Mouse (Mus musculus): Measurements from ENCODE around the gene Adgrl3. TPM values are rescaled to one million over a fixed set of nuclear protein-coding genes. Genes with fewer than 3 reads are reported as not detected.

The Adgrl3 gene
- polyA plus RNA-seq, 1 experiment, result 0.95 TPM

- DNase-seq, result no peak
- H3K27ac ChIP-seq (ENCODE audit: insufficient read depth, low read depth, low read length), result no peak overlapping the region
- no peaks in the 10 kb centered on the region for H3K4me1 ChIP-seq (ENCODE audit: control insufficient read depth, insufficient read depth, low read length)
- TF ChIP-seq POLR2A (IDR thresholded peaks at IDR 0.05; ENCODE audit: low read depth, low read length) (no peak), CTCF (conservative IDR thresholded peaks at IDR 0.05; ENCODE audit: insufficient read depth, insufficient read length, low read depth, low read length) (no peak)
- no peaks in the 10 kb centered on the region for H3K27me3 ChIP-seq (replicated peaks; ENCODE audit: control insufficient read depth, insufficient read depth, low read length)
- WGBS, result 90% methylated on average over 3 of the region's 3 CpGs
- no peak overlapping the region for H3K4me3 ChIP-seq (ENCODE audit: insufficient read depth, low read depth, low read length)
- H3K36me3 ChIP-seq (ENCODE audit: control insufficient read depth, insufficient read depth, low read length), result no peaks in the 10 kb centered on the region
These were observed 732.5 kb downstream of the Adgrl3 start for GRCm38 (mm10) chr5:81752426-81752825.

DNA sequence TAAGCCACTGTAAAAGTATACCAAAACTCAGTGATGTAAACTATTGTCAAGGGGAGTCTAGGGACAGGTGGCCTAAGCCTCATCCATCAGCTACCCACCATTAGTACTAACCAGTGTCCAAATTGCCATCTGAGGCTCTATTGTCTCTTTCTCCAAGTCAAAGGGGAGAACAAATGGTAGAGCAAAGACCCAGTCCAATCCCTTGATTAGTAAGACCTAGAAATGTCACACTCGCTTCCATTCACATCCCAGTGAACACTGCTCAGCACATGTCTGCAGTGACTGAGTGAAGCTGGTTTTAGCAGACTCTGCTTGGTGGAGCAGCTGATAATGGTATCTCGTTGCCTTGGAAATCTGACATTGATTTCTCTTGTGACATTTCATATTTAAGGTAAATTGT, 735.8 kb downstream of the Adgrl3 start:
- 88% methylated on average over 2 of the region's 2 CpGs for whole genome bisulfite sequencing
- H3K36me3 ChIP-seq (ENCODE audit: control insufficient read depth, insufficient read depth, low read length), result no peaks in the 10 kb centered on the region
- TF ChIP-seq POLR2A (IDR thresholded peaks at IDR 0.05; ENCODE audit: low read depth, low read length) (no peak), CTCF (conservative IDR thresholded peaks at IDR 0.05; ENCODE audit: insufficient read depth, insufficient read length, low read depth, low read length) (no peak)
- H3K27ac ChIP-seq (ENCODE audit: insufficient read depth, low read depth, low read length), result no peak overlapping the region
- no peak overlapping the region for H3K4me3 ChIP-seq (ENCODE audit: insufficient read depth, low read depth, low read length)
- no peak for DNase-seq
- no peaks in the 10 kb centered on the region for H3K4me1 ChIP-seq (ENCODE audit: control insufficient read depth, insufficient read depth, low read length)
- H3K27me3 ChIP-seq (replicated peaks; ENCODE audit: control insufficient read depth, insufficient read depth, low read length), result no peaks in the 10 kb centered on the region

DNA sequence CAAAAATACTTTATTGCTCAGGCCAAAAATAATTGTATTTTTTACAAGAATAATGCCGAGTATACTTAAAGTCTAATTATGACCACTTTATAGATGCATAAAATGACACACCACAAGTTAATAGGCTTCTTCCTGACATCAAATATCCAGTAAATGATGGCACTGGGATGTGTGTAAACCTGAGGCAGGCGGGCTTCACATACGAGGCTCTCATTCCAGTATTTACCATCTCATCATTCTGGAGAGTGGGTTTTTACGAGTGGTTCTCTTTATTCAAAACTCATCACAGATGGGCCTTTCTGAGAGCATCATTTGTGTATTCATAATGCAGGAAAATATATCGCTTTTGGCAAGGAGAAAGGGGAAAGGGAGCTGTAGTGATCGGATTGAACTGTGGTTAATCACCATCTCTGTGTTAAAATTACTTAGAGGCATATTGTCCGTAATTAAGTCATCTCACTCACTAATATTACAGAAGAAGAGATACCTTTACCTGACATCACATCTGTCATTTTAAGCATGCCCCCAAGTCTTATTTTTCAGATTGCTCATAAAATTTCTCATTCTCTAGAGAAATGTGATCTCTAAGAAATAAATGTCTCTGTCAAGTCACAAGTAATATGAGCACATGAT, 737.3 kb downstream of the Adgrl3 start:
- no peak overlapping the region for H3K4me3 ChIP-seq (ENCODE audit: insufficient read depth, low read depth, low read length)
- no peaks in the 10 kb centered on the region for H3K4me1 ChIP-seq (ENCODE audit: control insufficient read depth, insufficient read depth, low read length)
- H3K27me3 ChIP-seq (replicated peaks; ENCODE audit: control insufficient read depth, insufficient read depth, low read length), result no peaks in the 10 kb centered on the region
- H3K27ac ChIP-seq (ENCODE audit: insufficient read depth, low read depth, low read length), result no peak overlapping the region
- DNase-seq, result no peak
- TF ChIP-seq CTCF (conservative IDR thresholded peaks at IDR 0.05; ENCODE audit: insufficient read depth, insufficient read length, low read depth, low read length) (no peak), POLR2A (IDR thresholded peaks at IDR 0.05; ENCODE audit: low read depth, low read length) (no peak)
- WGBS, result 72% methylated on average over 7 of the region's 7 CpGs
- no peaks in the 10 kb centered on the region for H3K36me3 ChIP-seq (ENCODE audit: control insufficient read depth, insufficient read depth, low read length)

DNA sequence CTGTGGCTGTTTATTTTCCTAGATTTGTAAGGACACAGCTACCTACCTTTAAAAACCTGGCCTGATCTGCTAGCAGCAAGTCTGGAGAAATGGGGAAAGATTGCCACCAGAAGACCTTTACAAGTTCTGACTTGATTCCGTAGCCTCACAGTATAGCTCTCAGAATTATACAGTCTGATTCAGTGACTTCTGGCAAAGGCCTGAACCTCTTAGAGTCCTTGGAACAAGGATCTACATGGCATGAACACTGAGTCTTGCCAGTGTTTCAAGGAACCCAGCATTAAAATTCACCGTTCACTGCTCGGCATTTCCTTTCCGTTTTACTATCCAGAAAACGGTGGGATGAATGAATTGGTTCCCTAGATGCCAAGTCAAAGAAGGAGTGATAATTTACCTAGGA, 756.3 kb downstream of the Adgrl3 start:
- WGBS, result 72% methylated on average over 5 of the region's 5 CpGs
- H3K4me3 ChIP-seq (ENCODE audit: insufficient read depth, low read depth, low read length), result no peak overlapping the region

DNA sequence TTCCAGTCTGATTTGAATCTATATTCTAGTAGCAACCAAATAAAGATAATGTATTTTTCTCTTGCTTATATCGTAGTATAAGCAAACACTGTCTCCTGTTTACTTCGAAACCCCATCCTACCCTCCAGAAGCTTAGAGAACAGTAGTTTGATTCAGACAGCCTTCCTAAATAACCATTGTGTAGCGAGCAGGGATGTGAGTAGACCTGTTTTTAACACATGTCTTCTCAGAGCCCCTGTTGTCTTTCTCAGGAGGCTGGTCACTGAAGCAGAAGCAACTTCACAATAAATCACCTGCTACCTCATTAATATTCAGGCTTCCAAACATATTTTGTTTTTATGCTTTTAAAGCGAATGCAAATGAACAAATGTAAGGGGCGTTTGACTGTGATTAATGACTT, 756.8 kb downstream of the Adgrl3 start:
- Histone ChIP-seq H3K36me3 (ENCODE audit: control insufficient read depth, insufficient read depth, low read length) (no peaks in the 10 kb centered on the region), H3K4me1 (ENCODE audit: control insufficient read depth, insufficient read depth, low read length) (no peaks in the 10 kb centered on the region), H3K27ac (ENCODE audit: insufficient read depth, low read depth, low read length) (no peak overlapping the region), H3K4me3 (ENCODE audit: insufficient read depth, low read depth, low read length) (no peak overlapping the region), H3K27me3 (replicated peaks; ENCODE audit: control insufficient read depth, insufficient read depth, low read length) (no peaks in the 10 kb centered on the region)
- WGBS, result 63% methylated on average over 5 of the region's 5 CpGs
- TF ChIP-seq CTCF (conservative IDR thresholded peaks at IDR 0.05; ENCODE audit: insufficient read depth, insufficient read length, low read depth, low read length), result no peak
- no peak for DNase-seq

More for the DNA sequence above, 756.3 kb downstream of the Adgrl3 start:
- no peaks in the 10 kb centered on the region for H3K27me3 ChIP-seq (replicated peaks; ENCODE audit: control insufficient read depth, insufficient read depth, low read length)
- TF ChIP-seq CTCF (conservative IDR thresholded peaks at IDR 0.05; ENCODE audit: insufficient read depth, insufficient read length, low read depth, low read length), result no peak
- TF ChIP-seq POLR2A (IDR thresholded peaks at IDR 0.05; ENCODE audit: low read depth, low read length), result no peak
- no peaks in the 10 kb centered on the region for H3K36me3 ChIP-seq (ENCODE audit: control insufficient read depth, insufficient read depth, low read length)
- H3K4me1 ChIP-seq (ENCODE audit: control insufficient read depth, insufficient read depth, low read length), result no peaks in the 10 kb centered on the region
- DNase-seq, result no peak
- no peak overlapping the region for H3K27ac ChIP-seq (ENCODE audit: insufficient read depth, low read depth, low read length)

DNA sequence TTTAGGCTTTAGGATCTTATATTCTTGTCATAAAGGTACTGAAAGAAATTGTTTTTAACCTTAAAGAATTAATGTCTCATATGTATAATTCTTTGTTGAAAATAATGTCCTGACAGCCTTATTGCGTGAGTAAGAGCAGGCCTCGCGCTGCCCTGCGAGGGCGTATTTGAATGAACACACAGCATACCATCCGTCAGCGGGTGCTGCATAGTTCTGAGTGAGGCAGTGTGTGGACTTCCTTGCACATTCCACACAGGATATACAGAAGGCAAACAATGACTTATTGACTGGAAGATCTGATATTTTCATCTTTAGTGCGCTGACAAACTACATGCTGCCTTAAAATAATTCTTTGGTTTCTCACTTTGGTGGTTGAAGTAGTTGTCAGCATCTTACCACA, 764.8 kb downstream of the Adgrl3 start:
- no peak overlapping the region for H3K4me3 ChIP-seq (ENCODE audit: insufficient read depth, low read depth, low read length)
- TF ChIP-seq POLR2A (IDR thresholded peaks at IDR 0.05; ENCODE audit: low read depth, low read length) (no peak), CTCF (conservative IDR thresholded peaks at IDR 0.05; ENCODE audit: insufficient read depth, insufficient read length, low read depth, low read length) (no peak)
- DNase-seq, result no peak
- H3K4me1 ChIP-seq (ENCODE audit: control insufficient read depth, insufficient read depth, low read length), result no peaks in the 10 kb centered on the region
- WGBS, result 86% methylated on average over 8 of the region's 8 CpGs
- H3K36me3 ChIP-seq (ENCODE audit: control insufficient read depth, insufficient read depth, low read length), result no peaks in the 10 kb centered on the region
- no peak overlapping the region for H3K27ac ChIP-seq (ENCODE audit: insufficient read depth, low read depth, low read length)
- no peaks in the 10 kb centered on the region for H3K27me3 ChIP-seq (replicated peaks; ENCODE audit: control insufficient read depth, insufficient read depth, low read length)

GRCm38 (mm10) chr5:81790710-81791109, 770.8 kb downstream of the Adgrl3 start:
- TF ChIP-seq POLR2A (IDR thresholded peaks at IDR 0.05; ENCODE audit: low read depth, low read length) (no peak), CTCF (conservative IDR thresholded peaks at IDR 0.05; ENCODE audit: insufficient read depth, insufficient read length, low read depth, low read length) (no peak)
- WGBS, result 71% methylated on average over 1 of the region's 1 CpGs

More at GRCm38 (mm10) chr5:81790710-81791109, 770.8 kb downstream of the Adgrl3 start:
- H3K36me3 ChIP-seq (ENCODE audit: control insufficient read depth, insufficient read depth, low read length), result no peaks in the 10 kb centered on the region
- no peak for DNase-seq
- no peak overlapping the region for H3K27ac ChIP-seq (ENCODE audit: insufficient read depth, low read depth, low read length)
- H3K4me3 ChIP-seq (ENCODE audit: insufficient read depth, low read depth, low read length), result no peak overlapping the region
- no peaks in the 10 kb centered on the region for H3K4me1 ChIP-seq (ENCODE audit: control insufficient read depth, insufficient read depth, low read length)
- no peaks in the 10 kb centered on the region for H3K27me3 ChIP-seq (replicated peaks; ENCODE audit: control insufficient read depth, insufficient read depth, low read length)
